Mouse (Mus musculus) midbrain, postnatal 0 days (tissue): ENCODE results near the gene Cluh. TPM values are rescaled to one million over a fixed set of nuclear protein-coding genes. Genes with fewer than 3 reads are reported as not detected.
A peak's percentile ranks its signal among the peaks of the same experiment; 100 is the strongest.

Source experiments
- ATAC-seq: fragments of 200-750 bp; cut with Nextera tagmentation; 2 replicates; pipeline ENCODE4 v1.8.0; 2017; ENCODE audit warnings: moderate number of reproducible peaks, mild to moderate bottlenecking, moderate TSS enrichment, moderate library complexity; ENCODE audit not compliant: low FRiP score
- DNase-seq: peaks from one replicate; pipeline ENCODE4 v3.0.0-alpha.2; 2015; ENCODE audit warnings: low spot score
- H3K27ac ChIP-seq: fragments of 300-500 bp; sonication (generic); 2 replicates; pipeline ENCODE4 v1.5.1; 2014; ENCODE audit warnings: low read depth, mild to moderate bottlenecking, low read length, mixed read lengths
- H3K27me3 ChIP-seq: fragments of 300-500 bp; sonication (generic); 2 replicates; pipeline ENCODE4 v1.6.1; 2014; ENCODE audit warnings: low read length, control low read depth, mixed read lengths; ENCODE audit not compliant: insufficient read depth
- H3K36me3 ChIP-seq: fragments of 300-500 bp; sonication (generic); 2 replicates; pipeline ENCODE4 v1.6.1; 2014; ENCODE audit warnings: low read length, control low read depth, mixed read lengths; ENCODE audit not compliant: insufficient read depth
- H3K4me1 ChIP-seq: fragments of 300-500 bp; sonication (generic); 2 replicates; pipeline ENCODE4 v1.6.1; 2014; ENCODE audit warnings: mild to moderate bottlenecking, control low read depth, antibody characterized with exemption, low read length, mixed read lengths; ENCODE audit not compliant: insufficient read depth
- H3K4me2 ChIP-seq: fragments of 300-500 bp; sonication (generic); 2 replicates; pipeline ENCODE4 v1.6.1; 2014; ENCODE audit warnings: low read depth, mild to moderate bottlenecking, low read length, mixed read lengths; ENCODE audit not compliant: poor library complexity, severe bottlenecking
- H3K4me3 ChIP-seq: fragments of 300-500 bp; sonication (generic); 2 replicates; pipeline ENCODE4 v1.5.1; 2014; ENCODE audit warnings: low read depth, mild to moderate bottlenecking, low read length, moderate library complexity
- H3K9ac ChIP-seq: fragments of 300-500 bp; sonication (generic); replicated peaks from 2 replicates; pipeline ENCODE4 v1.6.1; 2014; ENCODE audit warnings: mild to moderate bottlenecking, low read length, moderate library complexity, mixed read lengths; ENCODE audit not compliant: poor library complexity, severe bottlenecking
- H3K9me3 ChIP-seq: fragments of 300-500 bp; sonication (generic); 2 replicates; pipeline ENCODE4 v1.6.1; 2016; ENCODE audit warnings: low read length, control low read depth
- CTCF ChIP-seq: IDR thresholded peaks from 2 replicates; pipeline ENCODE4 v1.5.1; 2016; ENCODE audit warnings: antibody characterized with exemption, mild to moderate bottlenecking
- WGBS: fragments of 180-500 bp; shearing (Covaris S2); extraction: QIAGEN DNeasy Blood & Tissue Kit; methylation state at CpG from one replicate; pipeline ENCODE4 v1.1.7; 2014; 5-methylcytosine and 5-hydroxymethylcytosine counted together
- polyA plus RNA-seq: library from polyadenylated mRNA; unstranded; fragments of >200 nt; fragmentation: Nextera tagmentation; extraction: Ambion mirVana; gene quantifications from 2 replicates; pipeline ENCODE4 v1.2.1, GENCODE M21; 2015
- total RNA-seq: library from RNA; depleted of rRNA; stranded (reverse); fragments of >200 nt; gene quantifications from 2 replicates; pipeline ENCODE4 v1.2.3, GENCODE M21; 2014; rRNA removed

Gene Cluh
- total RNA-seq (71.5 and 106 TPM in 2 replicates), polyA plus RNA-seq (17.0 and 18.4 TPM in 2 replicates)

DNA sequence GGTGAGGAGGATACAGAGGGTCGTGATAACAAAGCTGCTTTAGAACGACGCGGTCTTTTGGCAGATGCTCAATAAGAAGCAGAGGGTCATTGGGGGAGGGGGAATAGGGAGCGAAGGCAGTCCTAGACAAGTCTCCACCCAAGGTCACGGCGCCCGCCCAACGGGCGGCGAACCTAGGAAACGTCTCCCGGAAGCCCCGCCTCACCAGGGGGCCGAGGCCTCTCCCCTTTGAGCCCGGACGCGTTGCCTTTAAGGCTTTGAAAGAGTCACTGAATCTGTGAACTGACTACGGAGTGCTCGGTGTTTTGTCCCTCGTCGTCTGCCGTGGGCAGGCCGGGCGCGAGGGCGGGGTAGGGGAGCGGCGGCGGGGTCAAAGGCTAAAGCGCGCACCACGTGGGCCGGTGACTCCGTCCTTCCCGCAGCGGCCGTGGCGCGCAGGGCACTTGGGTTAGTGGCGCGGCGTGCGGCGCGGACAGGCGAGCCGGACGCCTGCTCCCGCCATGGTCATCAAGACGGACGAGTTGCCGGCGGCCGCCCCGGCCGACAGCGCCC lies at the start of gene Cluh:
Gene Cluh (plus strand): TSS at position 401 of the 552 bp plus-strand sequence.
- H3K4me3 ChIP-seq = peak within 1 kb of the TSS; percentile 96
- TF ChIP-seq CTCF = no peak
- no peaks in the 10 kb centered on the region for H3K27me3 ChIP-seq
- H3K4me2 ChIP-seq = peak within 1 kb of the TSS; percentile 90
- peaks cover 18% of the 10 kb centered on the region; the same call in 1 of the 2 replicates for H3K4me1 ChIP-seq
- peak; percentile 92 for ATAC-seq
- WGBS = 0% methylated on average over 31 of the region's 58 CpGs
- no peaks in the 10 kb centered on the region for H3K9me3 ChIP-seq
- no peaks in the 10 kb centered on the region for H3K36me3 ChIP-seq
- H3K9ac ChIP-seq = peak within 1 kb of the TSS; percentile 80
- peak; percentile 95 for DNase-seq
- H3K27ac ChIP-seq = peak within 1 kb of the TSS; percentile 71

GRCm38 (mm10) chr11:74602286-74602685 lies 47.0 kb upstream of the Cluh start:
- DNase-seq (no peak), ATAC-seq (no peak)
- no peak for TF ChIP-seq CTCF
- no peaks in the 10 kb centered on the region for H3K9me3 ChIP-seq
- no peak overlapping the region for H3K4me2 ChIP-seq
- no peak overlapping the region for H3K27ac ChIP-seq
- H3K4me3 ChIP-seq = no peak overlapping the region
- no peaks in the 10 kb centered on the region for H3K4me1 ChIP-seq
- H3K27me3 ChIP-seq = no peaks in the 10 kb centered on the region
- WGBS = 79% methylated on average over 1 of the region's 1 CpGs
- H3K9ac ChIP-seq = no peak overlapping the region
- no peaks in the 10 kb centered on the region for H3K36me3 ChIP-seq

DNA sequence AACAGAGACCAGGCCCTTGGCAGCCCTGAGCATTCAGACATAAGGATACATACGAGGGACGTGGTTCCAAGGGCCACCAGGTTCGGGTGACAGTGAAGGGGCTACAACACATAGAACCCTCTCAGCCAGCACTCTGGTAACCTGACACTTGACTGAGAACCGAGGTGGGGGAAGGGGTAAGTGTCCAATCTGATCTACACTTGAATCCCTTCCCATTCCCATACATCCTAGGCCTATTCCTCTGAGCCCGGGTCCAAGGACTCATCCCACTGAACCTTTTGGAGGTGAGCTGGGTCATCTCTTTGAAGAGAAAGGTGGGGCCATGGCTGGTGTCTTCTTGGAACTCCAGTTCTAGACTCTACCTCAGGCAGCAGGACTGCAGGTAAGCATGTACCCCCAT lies 39.2 kb upstream of the Cluh start:
- H3K4me1 ChIP-seq = no peaks in the 10 kb centered on the region; the same call in 1 of the 2 replicates
- peak overlapping the region; percentile 53 for H3K4me3 ChIP-seq
- 25% methylated on average over 5 of the region's 5 CpGs for WGBS

GRCm38 (mm10) chr11:74610545-74611176 lies 38.6 kb upstream of the Cluh start, which contains the start of gene Rap1gap2:
Gene Rap1gap2, minus strand, starts transcription at chr11:74610915.
- peak within 1 kb of the TSS; percentile 53 for H3K4me3 ChIP-seq
- under 1% methylated on average over 50 of the region's 50 CpGs for WGBS
- H3K4me2 ChIP-seq = peak within 1 kb of the TSS; percentile 96
- no peak within 1 kb of the TSS for H3K27ac ChIP-seq
- ATAC-seq (0 out of 2 replicates have a peak, but pooled peaks have one; percentile 7), DNase-seq (no peak)
- peak within 1 kb of the TSS; percentile 55 for H3K9ac ChIP-seq
- peaks cover 25% of the 10 kb centered on the region; the same call in 1 of the 2 replicates for H3K27me3 ChIP-seq
- TF ChIP-seq CTCF = no peak
- no peaks in the 10 kb centered on the region for H3K9me3 ChIP-seq
- H3K4me1 ChIP-seq = no peaks in the 10 kb centered on the region; the same call in 1 of the 2 replicates
- no peaks in the 10 kb centered on the region for H3K36me3 ChIP-seq

More for the DNA sequence above, 39.2 kb upstream of the Cluh start:
- Histone ChIP-seq H3K27me3 (peaks cover 25% of the 10 kb centered on the region; the same call in 1 of the 2 replicates), H3K9me3 (no peaks in the 10 kb centered on the region), H3K36me3 (no peaks in the 10 kb centered on the region), H3K4me2 (peak overlapping the region; percentile 96), H3K27ac (no peak overlapping the region), H3K9ac (no peak overlapping the region; the same call in 1 of the 2 replicates)
- no peak for ATAC-seq
- no peak for DNase-seq
- no peak for TF ChIP-seq CTCF

DNA sequence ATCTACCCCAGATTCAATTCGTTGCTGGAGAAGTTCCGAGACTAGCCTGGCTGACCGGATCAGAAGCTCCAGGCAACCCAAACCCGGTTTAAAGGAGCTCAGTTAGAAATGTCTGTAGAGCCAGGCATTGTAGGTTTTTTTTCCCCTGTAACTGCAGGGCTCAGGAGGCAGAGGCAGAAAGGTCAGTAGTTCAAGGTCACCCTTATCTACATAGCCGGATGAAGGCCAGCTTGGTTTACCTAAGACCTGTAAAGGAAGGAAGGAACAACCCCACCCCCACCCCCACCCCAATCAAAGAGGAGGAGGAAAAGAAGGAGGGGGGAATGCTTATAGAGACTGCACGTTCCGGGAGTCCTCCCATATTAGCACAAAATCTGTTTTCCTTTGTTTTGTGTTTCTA lies 37.9 kb upstream of the Cluh start:
- H3K4me2 ChIP-seq = peak overlapping the region; percentile 96; the same call in 1 of the 2 replicates
- H3K36me3 ChIP-seq = no peaks in the 10 kb centered on the region
- 22% methylated on average over 7 of the region's 7 CpGs for WGBS
- H3K4me3 ChIP-seq = no peak overlapping the region
- DNase-seq (no peak), ATAC-seq (no peak)
- no peak overlapping the region for H3K27ac ChIP-seq
- H3K27me3 ChIP-seq = peaks cover 28% of the 10 kb centered on the region; the same call in 1 of the 2 replicates
- H3K9me3 ChIP-seq = no peaks in the 10 kb centered on the region
- no peaks in the 10 kb centered on the region; the same call in 1 of the 2 replicates for H3K4me1 ChIP-seq
- no peak overlapping the region for H3K9ac ChIP-seq
- no peak for TF ChIP-seq CTCF

- Histone ChIP-seq H3K4me2 (no peak overlapping the region), H3K4me3 (no peak overlapping the region), H3K9ac (no peak overlapping the region), H3K9me3 (no peaks in the 10 kb centered on the region), H3K36me3 (no peaks in the 10 kb centered on the region), H3K4me1 (no peaks in the 10 kb centered on the region; the same call in 1 of the 2 replicates), H3K27ac (no peak overlapping the region), H3K27me3 (peaks cover 28% of the 10 kb centered on the region; the same call in 1 of the 2 replicates)
- TF ChIP-seq CTCF = no peak
- ATAC-seq = no peak
- no peak for DNase-seq
- WGBS = 62% methylated on average over 4 of the region's 4 CpGs
Observed at GRCm38 (mm10) chr11:74613428-74613827, 35.9 kb upstream of the Cluh start.
